Comparison of ENCODE assay signal across 9 mouse cellular contexts in the genomic region with DNA sequence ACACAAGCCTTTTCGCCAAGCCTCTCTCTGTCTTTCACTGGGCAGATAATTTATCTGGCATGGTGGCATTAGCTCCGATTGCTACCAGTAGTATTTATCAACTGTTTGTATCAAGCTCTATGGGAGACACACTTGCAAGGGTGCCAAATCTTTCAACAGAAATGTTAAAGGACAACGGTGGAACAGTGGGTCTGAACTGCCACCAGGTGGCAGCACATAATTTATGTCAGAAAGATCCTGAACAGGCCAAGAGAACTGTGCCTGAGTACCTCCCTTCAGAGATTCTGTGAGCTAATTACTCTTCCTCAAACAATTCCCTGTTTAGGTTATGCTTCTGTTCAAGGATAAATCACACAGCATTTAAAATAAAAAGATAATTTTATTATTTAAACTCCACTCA. TPM values are rescaled to one million over a fixed set of nuclear protein-coding genes. Genes with fewer than 3 reads are reported as not detected.
DNase-seq lines count a peak whose midpoint lies in the region; ATAC-seq and TF ChIP-seq lines count a peak whose summit lies in the region.
"Had no signal": no experiment of that assay in that cellular context is flagged by ENCODE, and none has a peak within 500 bp of the region (broad histone marks: within the 10 kb centered on the region; RNA-seq: fewer than 3 reads in every experiment).

No protein-coding gene starts in this region.

- H3K36me3 ChIP-seq in liver, adult 2 months (ENCODE audit: control insufficient read depth, insufficient read depth, low read length): no peaks in the 10 kb centered on the region
- peaks cover 20% of the 10 kb centered on the region for H3K36me3 ChIP-seq in liver, embryonic 12.5 days
- H3K36me3 ChIP-seq in forebrain, embryonic 10.5 days (replicated peaks): peaks cover 21% of the 10 kb centered on the region

- peak; percentile 77 for DNase-seq in liver, adult 2 months (ENCODE audit: extremely low read depth, low read depth, low spot score)
- DNase-seq in c-Kit-positive CD71-positive TER-119-negative erythroid progenitor cells, embryonic 14.5 days (ENCODE audit: low read depth): peak; percentile 76
- peak; percentile 54 for DNase-seq in forebrain, embryonic 10.5 days (ENCODE audit: extremely low spot score, low spot score)
- DNase-seq in heart, postnatal 4 days: peak; percentile 75
- DNase-seq in left cerebral cortex, postnatal 14 days (ENCODE audit: low spot score in 2 of 2): peak; percentile 78 to 80
- DNase-seq in naive thymus-derived CD4-positive, alpha-beta T cell, adult 2 months (ENCODE audit: low read depth): peak; percentile 88
- DNase-seq in testis, postnatal 10 days (ENCODE audit: low spot score): peak; percentile 73

- TF ChIP-seq CTCF in liver, adult 2 months (IDR thresholded peaks at IDR 0.05; ENCODE audit: low read depth, low read length): peak; percentile 64

- intact Hi-C loops in left cerebral cortex, postnatal 14 days (cut with DNase I): loop anchor here (1.0 kb wide), 1 partner anchor 69 kb away; no protein-coding TSS in a partner anchor

- WGBS in liver, adult 2 months: 11% methylated on average over 3 of the region's 3 CpGs
- 15% methylated on average over 3 of the region's 3 CpGs for WGBS in liver, embryonic 12.5 days (ENCODE audit: insufficient replicate concordance)
- WGBS in forebrain, embryonic 10.5 days: 26% methylated on average over 3 of the region's 3 CpGs

- no peaks in the 10 kb centered on the region for H3K27me3 ChIP-seq in liver, adult 2 months (ENCODE audit: control insufficient read depth, insufficient read depth, low read length)
- no peaks in the 10 kb centered on the region for H3K27me3 ChIP-seq in liver, embryonic 12.5 days (replicated peaks)
- H3K27me3 ChIP-seq in forebrain, embryonic 10.5 days (ENCODE audit: poor library complexity, severe bottlenecking): peaks cover 15% of the 10 kb centered on the region
- H3K27me3 ChIP-seq: embryonic facial prominence, embryonic 13.5 days had no signal

- no peaks in the 10 kb centered on the region for H3K9me3 ChIP-seq in liver, embryonic 12.5 days (replicated peaks)
- no peaks in the 10 kb centered on the region for H3K9me3 ChIP-seq in forebrain, embryonic 10.5 days
- H3K9me3 ChIP-seq: embryonic facial prominence, embryonic 13.5 days had no signal

- no peak for TF ChIP-seq POLR2A in liver, adult 2 months (IDR thresholded peaks at IDR 0.05; ENCODE audit: extremely low read depth, insufficient read depth, low read length)

- no peak overlapping the region for H3K9ac ChIP-seq in liver, adult 2 months (ENCODE audit: low read depth, low read length)
- H3K9ac ChIP-seq in liver, embryonic 12.5 days: no peak overlapping the region
- H3K9ac ChIP-seq: embryonic facial prominence, embryonic 13.5 days had no signal

- no peak overlapping the region for H3K4me2 ChIP-seq in liver, embryonic 12.5 days

- H3K27ac ChIP-seq in liver, adult 2 months (replicated peaks; ENCODE audit: insufficient read depth, low read depth, low read length): no peak overlapping the region
- no peak overlapping the region for H3K27ac ChIP-seq in liver, embryonic 12.5 days
- no peak overlapping the region for H3K27ac ChIP-seq in forebrain, embryonic 10.5 days
- H3K27ac ChIP-seq: embryonic facial prominence, embryonic 13.5 days had no signal

- H3K4me3 ChIP-seq in liver, adult 2 months (ENCODE audit: insufficient read depth, low read depth, low read length): no peak overlapping the region
- no peak overlapping the region for H3K4me3 ChIP-seq in liver, embryonic 12.5 days
- no peak overlapping the region for H3K4me3 ChIP-seq in forebrain, embryonic 10.5 days

- no peak for ATAC-seq in liver, embryonic 12.5 days

- peaks cover 7% of the 10 kb centered on the region for H3K4me1 ChIP-seq in liver, adult 2 months (ENCODE audit: control insufficient read depth, insufficient read depth, low read length)
- peaks cover 21% of the 10 kb centered on the region for H3K4me1 ChIP-seq in liver, embryonic 12.5 days
- H3K4me1 ChIP-seq in forebrain, embryonic 10.5 days: peaks cover 24% of the 10 kb centered on the region

- peaks cover 9% of the 10 kb centered on the region; the same call in 1 of the 2 replicates for H3K79me2 ChIP-seq in liver, adult 2 months (ENCODE audit: control insufficient read depth, insufficient read depth, low read length)

RNA-seq across cellular contexts. Expression of a gene that starts 1.4 kb away (rescaled TPM):
- total RNA-seq in liver, adult 2 months (2014; rRNA removed): 11.5 and 13.6 TPM in 2 replicates
- polyA plus RNA-seq in liver, adult 2 months (2012; rRNA removed): 7.2 and 7.8 TPM in 2 replicates
- 2.2 and 2.6 TPM in 2 replicates for polyA plus RNA-seq in liver, embryonic 12.5 days (2016; fragmentation: Nextera tagmentation; extraction: Ambion mirVana)
- 9.0 and 9.4 TPM in 2 replicates for polyA plus RNA-seq in forebrain, embryonic 10.5 days (2016; fragmentation: Nextera tagmentation; extraction: Ambion mirVana)
- total RNA-seq in heart, postnatal 4 days (2021): 1 to 10 TPM; 1.9 to 2.1 TPM
- 1 to 10 TPM; 4.1 to 4.8 TPM for total RNA-seq in left cerebral cortex, postnatal 14 days (2021)

RNA-seq across cellular contexts. Expression of a gene that starts 11.1 kb away (rescaled TPM):
- total RNA-seq in liver, adult 2 months (2014; rRNA removed): 2.7 and 4.2 TPM in 2 replicates
- 9.3 and 13.1 TPM in 2 replicates for polyA plus RNA-seq in liver, adult 2 months (2012; rRNA removed)
- 17.3 and 17.5 TPM in 2 replicates for polyA plus RNA-seq in liver, embryonic 12.5 days (2016; fragmentation: Nextera tagmentation; extraction: Ambion mirVana)
- polyA plus RNA-seq in forebrain, embryonic 10.5 days (2016; fragmentation: Nextera tagmentation; extraction: Ambion mirVana): 31.5 and 37.0 TPM in 2 replicates
- total RNA-seq in heart, postnatal 4 days (2021): 10 to 100 TPM; 10.2 to 10.5 TPM
- total RNA-seq in left cerebral cortex, postnatal 14 days (2021): 1 to 10 TPM; 3.3 to 5.2 TPM

RNA-seq across cellular contexts. Expression of a gene that starts 11.2 kb away (rescaled TPM):
- total RNA-seq in liver, adult 2 months (2014; rRNA removed): 10.3 and 11.3 TPM in 2 replicates
- 15.7 and 17.3 TPM in 2 replicates for polyA plus RNA-seq in liver, adult 2 months (2012; rRNA removed)
- polyA plus RNA-seq in liver, embryonic 12.5 days (2016; fragmentation: Nextera tagmentation; extraction: Ambion mirVana): 17.5 and 18.9 TPM in 2 replicates
- polyA plus RNA-seq in forebrain, embryonic 10.5 days (2016; fragmentation: Nextera tagmentation; extraction: Ambion mirVana): 45.6 and 47.3 TPM in 2 replicates
- 10 to 100 TPM; 26.5 to 32.4 TPM for total RNA-seq in heart, postnatal 4 days (2021)
- 10 to 100 TPM; 14.6 to 17.0 TPM for total RNA-seq in left cerebral cortex, postnatal 14 days (2021)

RNA-seq across cellular contexts. Expression of a gene that starts 34.1 kb away (rescaled TPM):
- total RNA-seq in liver, adult 2 months (2014; rRNA removed): 868 and 925 TPM in 2 replicates
- 376 and 421 TPM in 2 replicates for polyA plus RNA-seq in liver, adult 2 months (2012; rRNA removed)
- 916 and 985 TPM in 2 replicates for polyA plus RNA-seq in liver, embryonic 12.5 days (2016; fragmentation: Nextera tagmentation; extraction: Ambion mirVana)
- 1,457 and 1,472 TPM in 2 replicates for polyA plus RNA-seq in forebrain, embryonic 10.5 days (2016; fragmentation: Nextera tagmentation; extraction: Ambion mirVana)
- total RNA-seq in heart, postnatal 4 days (2021): 100 to 1,000 TPM; 393 to 438 TPM
- 100 to 1,000 TPM; 163 to 170 TPM for total RNA-seq in left cerebral cortex, postnatal 14 days (2021)
